Mouse (Mus musculus): ENCODE data around the gene Rln1. TPM values are rescaled to one million over a fixed set of nuclear protein-coding genes. Genes with fewer than 3 reads are reported as not detected.

Rln1 gene
- total RNA-seq, 2 experiments from 2014 or later = not detected

GRCm38 (mm10) chr19:29361468-29362130 is 27.1 kb upstream of the Rln1 start:
- DNase-seq (ENCODE audit: low spot score) = peak; percentile 91

GRCm38 (mm10) chr19:29360251-29360650 is 25.8 kb upstream of the Rln1 start:
- no peak for DNase-seq (ENCODE audit: low spot score)

GRCm38 (mm10) chr19:29356281-29356680 is 21.8 kb upstream of the Rln1 start:
- DNase-seq (ENCODE audit: low spot score) = no peak

GRCm38 (mm10) chr19:29354895-29355877 is 20.7 kb upstream of the Rln1 start:
- peak; percentile 84 for DNase-seq (ENCODE audit: low spot score)

GRCm38 (mm10) chr19:29350991-29351390 is 16.5 kb upstream of the Rln1 start:
- DNase-seq (ENCODE audit: low spot score) = no peak

- no peak for DNase-seq (ENCODE audit: low spot score)
These were observed 11.2 kb upstream of the Rln1 start for GRCm38 (mm10) chr19:29345636-29346035.

- DNase-seq (ENCODE audit: low spot score) = no peak
These were observed 10.4 kb upstream of the Rln1 start for GRCm38 (mm10) chr19:29344868-29345267.

GRCm38 (mm10) chr19:29342281-29342680 is 7.8 kb upstream of the Rln1 start:
- no peak for DNase-seq (ENCODE audit: low spot score)

GRCm38 (mm10) chr19:29341029-29341428 is 6.6 kb upstream of the Rln1 start:
- DNase-seq (ENCODE audit: low spot score) = no peak

- DNase-seq (ENCODE audit: low spot score) = no peak
These were observed 2.2 kb upstream of the Rln1 start for GRCm38 (mm10) chr19:29336624-29337023.

- DNase-seq (ENCODE audit: low spot score) = no peak
These were observed 7.5 kb downstream of the Rln1 start for GRCm38 (mm10) chr19:29326822-29327552.

- no peak for DNase-seq (ENCODE audit: low spot score)
These were observed 8.1 kb downstream of the Rln1 start for GRCm38 (mm10) chr19:29326396-29326795.

- no peak for DNase-seq (ENCODE audit: low spot score)
These were observed 8.7 kb downstream of the Rln1 start for GRCm38 (mm10) chr19:29325852-29326180.

GRCm38 (mm10) chr19:29325053-29325851 is 9.2 kb downstream of the Rln1 start, which contains the start of gene Insl6:
Insl6 (minus strand) TSS chr19:29325356.
- DNase-seq (ENCODE audit: low spot score) = peak; percentile 59

GRCm38 (mm10) chr19:29323416-29324049 is 10.9 kb downstream of the Rln1 start:
- no peak for DNase-seq (ENCODE audit: low spot score)

- no peak for DNase-seq (ENCODE audit: low spot score)
These were observed 21.8 kb downstream of the Rln1 start for GRCm38 (mm10) chr19:29312661-29313060.

- DNase-seq (ENCODE audit: low spot score) = no peak
These were observed 22.7 kb downstream of the Rln1 start for GRCm38 (mm10) chr19:29311791-29312190.

- DNase-seq (ENCODE audit: low spot score) = no peak
These were observed 25.6 kb downstream of the Rln1 start for GRCm38 (mm10) chr19:29308832-29309231.

GRCm38 (mm10) chr19:29302119-29302518 is 32.4 kb downstream of the Rln1 start:
- DNase-seq (ENCODE audit: low spot score) = no peak

GRCm38 (mm10) chr19:29300919-29301318 is 33.6 kb downstream of the Rln1 start:
- DNase-seq (ENCODE audit: low spot score) = no peak

GRCm38 (mm10) chr19:29297366-29297765 is 37.1 kb downstream of the Rln1 start:
- DNase-seq (ENCODE audit: low spot score) = no peak
